Mouse (Mus musculus) MEL (cell line): ENCODE data around the gene Ncapd3. TPM values are rescaled to one million over a fixed set of nuclear protein-coding genes. Genes with fewer than 3 reads are reported as not detected.

Experiments used
- DNase-seq: peaks from one replicate; pipeline ENCODE4 v3.0.0; 2011; ENCODE audit warnings: low read depth, low spot score
- H3K27ac ChIP-seq: 2 replicates; pipeline ENCODE4 v1.5.1; 2012; ENCODE audit warnings: low read depth, mild to moderate bottlenecking, control low read depth, low read length, moderate library complexity; ENCODE audit not compliant: control insufficient read depth
- H3K27me3 ChIP-seq, 2 experiments: fragments of 150-350 bp in 1 of 2; sonication (generic) in 1 of 2; 2 replicates each; pipeline ENCODE4 v1.6.1; 2012; ENCODE audit warnings: low read length in 2 of 2, mild to moderate bottlenecking in 2 of 2, improper control_type of control experiment in 1 of 2, moderate library complexity in 1 of 2; ENCODE audit not compliant: insufficient read depth in 2 of 2, control insufficient read depth in 1 of 2
- H3K36me3 ChIP-seq, 2 experiments: 2 replicates each; pipeline ENCODE4 v1.6.1; 2012 to 2014; ENCODE audit warnings: low read length in 2 of 2, improper control_type of control experiment in 1 of 2, inconsistent platforms in 1 of 2, mild to moderate bottlenecking in 1 of 2; ENCODE audit not compliant: insufficient read depth in 2 of 2, control insufficient read depth in 1 of 2
- H3K4me1 ChIP-seq, 2 experiments: fragments of 150-350 bp in 1 of 2; sonication (generic) in 1 of 2; 2 replicates each; pipeline ENCODE4 v1.6.1; 2012; ENCODE audit warnings: low read length in 2 of 2, improper control_type of control experiment in 1 of 2, mild to moderate bottlenecking in 1 of 2; ENCODE audit not compliant: insufficient read depth in 2 of 2, control insufficient read depth in 1 of 2
- H3K4me3 ChIP-seq, 2 experiments: fragments of 150-350 bp in 1 of 2; sonication (generic) in 1 of 2; 2 replicates each; pipeline ENCODE4 v1.5.1; 2012; ENCODE audit warnings: low read depth in 2 of 2, low read length in 2 of 2, mild to moderate bottlenecking in 2 of 2, moderate library complexity in 2 of 2, control low read depth in 1 of 2, improper control_type of control experiment in 1 of 2; ENCODE audit not compliant: control insufficient read depth in 1 of 2, insufficient read depth in 1 of 2
- H3K79me2 ChIP-seq: 2 replicates; pipeline ENCODE4 v1.6.1; 2012; ENCODE audit warnings: mild to moderate bottlenecking, low read length, moderate library complexity; ENCODE audit not compliant: control insufficient read depth, poor library complexity, insufficient read depth
- H3K9ac ChIP-seq: 2 replicates; pipeline ENCODE4 v1.6.1; 2012; ENCODE audit warnings: low read depth, mild to moderate bottlenecking, control low read depth, low read length, moderate library complexity; ENCODE audit not compliant: control insufficient read depth, poor library complexity, severe bottlenecking
- H3K9me3 ChIP-seq: fragments of 150-350 bp; sonication (generic); replicated peaks from 2 replicates; pipeline ENCODE4 v1.6.1; 2012; ENCODE audit warnings: mild to moderate bottlenecking, low read length, improper control_type of control experiment, moderate library complexity; ENCODE audit not compliant: insufficient read depth
- CHD1 ChIP-seq: IDR thresholded peaks from 2 replicates; pipeline ENCODE4 v1.6.1; 2012; ENCODE audit warnings: low read depth, mild to moderate bottlenecking, inconsistent platforms, low read length, improper control_type of control experiment
- CTCF ChIP-seq, 3 experiments: IDR thresholded peaks in 2 of 3; conservative IDR thresholded peaks in 1 of 3; 2 replicates each; pipeline ENCODE4 v1.5.1; 2011 to 2012; ENCODE audit warnings: low read length in 3 of 3, low read depth in 2 of 3, mild to moderate bottlenecking in 2 of 3, improper control_type of control experiment in 1 of 3, inconsistent platforms in 1 of 3, mixed read lengths in 1 of 3, moderate library complexity in 1 of 3; ENCODE audit not compliant: control insufficient read depth in 1 of 3, insufficient read depth in 1 of 3, poor library complexity in 1 of 3, severe bottlenecking in 1 of 3
- E2F4 ChIP-seq: IDR thresholded peaks from 2 replicates; pipeline ENCODE4 v1.6.1; 2011; ENCODE audit warnings: low read depth, low read length, improper control_type of control experiment, borderline replicate concordance
- EP300 ChIP-seq, 2 experiments: IDR thresholded peaks; 2 replicates each; pipeline ENCODE4 v1.6.1; 2011; ENCODE audit warnings: improper control_type of control experiment in 2 of 2, low read length in 2 of 2, low read depth in 1 of 2, mild to moderate bottlenecking in 1 of 2
- ETS1 ChIP-seq: IDR thresholded peaks from 2 replicates; pipeline ENCODE4 v1.6.1; 2012; ENCODE audit warnings: low read depth, mild to moderate bottlenecking, inconsistent platforms, low read length, improper control_type of control experiment, moderate library complexity
- GATA1 ChIP-seq: IDR thresholded peaks from 2 replicates; pipeline ENCODE4 v1.6.1; 2011; ENCODE audit warnings: low read depth, low read length, improper control_type of control experiment
- HCFC1 ChIP-seq: IDR thresholded peaks from 2 replicates; pipeline ENCODE4 v1.6.1; 2012; ENCODE audit warnings: low read depth, mild to moderate bottlenecking, inconsistent platforms, low read length, improper control_type of control experiment, moderate library complexity
- KAT2A ChIP-seq: conservative IDR thresholded peaks from 2 replicates; pipeline ENCODE4 v1.6.1; 2012; ENCODE audit warnings: low read depth, low read length, improper control_type of control experiment, inconsistent platforms
- MAZ ChIP-seq: IDR thresholded peaks from 2 replicates; pipeline ENCODE4 v1.6.1; 2012; ENCODE audit warnings: low read depth, mild to moderate bottlenecking, inconsistent platforms, low read length, improper control_type of control experiment
- POLR2AphosphoS5 ChIP-seq: IDR thresholded peaks from 2 replicates; pipeline ENCODE4 v1.6.1; 2012; ENCODE audit warnings: low read depth, borderline replicate concordance, mild to moderate bottlenecking, inconsistent platforms, low read length, moderate library complexity, mixed read lengths
- RAD21 ChIP-seq: IDR thresholded peaks from 2 replicates; pipeline ENCODE4 v1.6.1; 2011; ENCODE audit warnings: mild to moderate bottlenecking, low read depth, low read length, improper control_type of control experiment
- RCOR1 ChIP-seq: IDR thresholded peaks from 2 replicates; pipeline ENCODE4 v1.6.1; 2012; ENCODE audit warnings: low read depth, mild to moderate bottlenecking, inconsistent platforms, low read length, improper control_type of control experiment
- SIN3A ChIP-seq: IDR thresholded peaks from 2 replicates; pipeline ENCODE4 v1.6.1; 2012; ENCODE audit warnings: low read length, improper control_type of control experiment, inconsistent platforms
- SMC3 ChIP-seq: IDR thresholded peaks from 2 replicates; pipeline ENCODE4 v1.6.1; 2011; ENCODE audit warnings: low read depth, low read length, improper control_type of control experiment
- TCF12 ChIP-seq: IDR thresholded peaks from 2 replicates; pipeline ENCODE4 v1.6.1; 2014; ENCODE audit warnings: low read depth, mild to moderate bottlenecking, inconsistent platforms, low read length, improper control_type of control experiment, moderate library complexity
- UBTF ChIP-seq: IDR thresholded peaks from 2 replicates; pipeline ENCODE4 v1.6.1; 2012; ENCODE audit warnings: low read depth, mild to moderate bottlenecking, inconsistent platforms, low read length, improper control_type of control experiment, moderate library complexity, borderline replicate concordance; ENCODE audit not compliant: insufficient read depth
- USF1 ChIP-seq: IDR thresholded peaks from 2 replicates; pipeline ENCODE4 v1.6.1; 2014; ENCODE audit warnings: low read depth, mild to moderate bottlenecking, inconsistent platforms, low read length, improper control_type of control experiment, moderate library complexity
- USF2 ChIP-seq, 2 experiments: IDR thresholded peaks; 2 replicates each; pipeline ENCODE4 v1.6.1; 2011 to 2012; ENCODE audit warnings: improper control_type of control experiment in 2 of 2, low read length in 2 of 2, borderline replicate concordance in 1 of 2, inconsistent platforms in 1 of 2, low read depth in 1 of 2, mild to moderate bottlenecking in 1 of 2; ENCODE audit not compliant: insufficient read depth in 1 of 2
- polyA plus RNA-seq, 2 experiments: library from polyadenylated mRNA; stranded (reverse) in 1 of 2; unstranded in 1 of 2; fragments of >175 nt in 1 of 2; fragments of >200 nt in 1 of 2; gene quantifications; 2 replicates each; pipeline versions ENCODE4 v1.2.1 to v1.2.4; 2012; ENCODE audit warnings: low replicate concordance in 2 of 2, low read depth in 1 of 2; ENCODE audit not compliant: insufficient read length in 2 of 2, insufficient read depth in 1 of 2, missing spikeins in 1 of 2
- total RNA-seq: library from RNA; depleted of rRNA; stranded (reverse); fragments of 300-350 nt; gene quantifications from 2 replicates; pipeline ENCODE4 v1.2.3, GENCODE M21; 2012

The Ncapd3 gene
- total and polyA plus RNA-seq, 3 experiments, result 28.7 to 36.5 TPM; not detected in 1

- no peak overlapping the region for H3K27ac ChIP-seq
- TF ChIP-seq TCF12, result no peak
- peak; percentile 51 for TF ChIP-seq RAD21
- no peak for TF ChIP-seq MAZ
- TF ChIP-seq RCOR1, result no peak
- peak; percentile 65 to 73 (median 70) for TF ChIP-seq CTCF (IDR thresholded peaks at IDR 0.05 in 2 of 3, conservative IDR thresholded peaks at IDR 0.05 in 1 of 3; ENCODE audit: control insufficient read depth in 1 of 3, insufficient read depth in 1 of 3, low read depth in 2 of 3, low read length in 3 of 3, poor library complexity in 1 of 3, severe bottlenecking in 1 of 3)
- no peak for TF ChIP-seq POLR2AphosphoS5
- TF ChIP-seq USF2 (IDR thresholded peaks at IDR 0.05; ENCODE audit: borderline replicate concordance in 1 of 2, insufficient read depth in 1 of 2, low read depth in 1 of 2, low read length in 2 of 2), result no peak
- no peak for TF ChIP-seq USF1
- TF ChIP-seq ETS1, result no peak
- TF ChIP-seq EP300 (IDR thresholded peaks at IDR 0.05; ENCODE audit: low read depth in 1 of 2, low read length in 2 of 2), result no peak
- TF ChIP-seq CHD1, result no peak
- TF ChIP-seq HCFC1, result no peak
- TF ChIP-seq KAT2A, result no peak
- TF ChIP-seq GATA1, result no peak
- TF ChIP-seq SIN3A, result no peak
- no peak for TF ChIP-seq UBTF
- TF ChIP-seq SMC3, result peak; percentile 44; the same call in 1 of the 2 replicates
- no peak for TF ChIP-seq E2F4
- peak; percentile 68 for DNase-seq
- peaks cover 2 to 6% of the 10 kb centered on the region in 2 experiments; a peak in 3 of 4 replicates for H3K4me1 ChIP-seq
- H3K27me3 ChIP-seq, result no peaks in the 10 kb centered on the region
- no peak overlapping the region for H3K9ac ChIP-seq
- H3K4me3 ChIP-seq, result no peak overlapping the region
- H3K79me2 ChIP-seq, result no peaks in the 10 kb centered on the region
- H3K36me3 ChIP-seq, result peaks cover 0 to 3% of the 10 kb centered on the region in 2 experiments; a peak in 2 of 4 replicates
- no peaks in the 10 kb centered on the region for H3K9me3 ChIP-seq
Measured at GRCm38 (mm10) chr9:27106081-27106480, 76.1 kb downstream of the Ncapd3 start.

DNA sequence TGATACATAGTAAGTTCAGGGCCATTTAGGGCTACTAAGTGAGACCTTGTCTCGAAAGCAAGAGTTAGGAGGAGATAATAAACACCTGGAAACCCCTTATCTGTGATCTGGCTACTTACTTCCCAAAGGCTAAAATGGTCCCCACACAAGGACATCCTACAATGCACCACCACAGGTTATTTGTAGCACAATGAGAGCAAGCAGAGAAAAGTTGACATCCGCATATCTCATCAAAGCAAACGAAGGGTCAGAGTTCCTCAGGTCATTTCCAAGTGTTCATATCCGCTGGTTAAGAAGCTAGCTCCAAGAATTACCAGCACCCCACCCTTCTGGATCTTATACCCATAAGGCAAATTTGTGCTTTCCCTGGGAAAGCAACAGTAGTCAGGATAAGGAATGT is 78.5 kb downstream of the Ncapd3 start:
- Histone ChIP-seq H3K9ac (no peak overlapping the region), H3K36me3 (peaks cover 0 to 3% of the 10 kb centered on the region in 2 experiments; a peak in 2 of 4 replicates), H3K27me3 (no peaks in the 10 kb centered on the region), H3K27ac (no peak overlapping the region), H3K79me2 (no peaks in the 10 kb centered on the region), H3K9me3 (no peaks in the 10 kb centered on the region), H3K4me1 (peaks cover 2 to 6% of the 10 kb centered on the region in 2 experiments; a peak in 3 of 4 replicates), H3K4me3 (no peak overlapping the region)
- DNase-seq, result no peak
- no peak for TF ChIP-seq E2F4
